Mouse (Mus musculus) heart, adult 2 months (tissue): ENCODE data around the gene Dlst.

Source experiments
- CTCF ChIP-seq: fragments of 200-600 bp; IDR thresholded peaks from 2 replicates; pipeline ENCODE4 v1.8.1; 2022; ENCODE audit warnings: antibody characterized with exemption, mild to moderate bottlenecking, moderate library complexity
- EP300 ChIP-seq: fragments of 200-500 bp; IDR thresholded peaks from 2 replicates; pipeline ENCODE4 v1.6.1; 2011; ENCODE audit warnings: low read depth, low read length, control low read depth; ENCODE audit not compliant: insufficient read depth
- POLR2A ChIP-seq: fragments of 200-500 bp; IDR thresholded peaks from 2 replicates; pipeline ENCODE4 v1.6.1; 2011; ENCODE audit warnings: mild to moderate bottlenecking, low read depth, low read length, control low read depth; ENCODE audit not compliant: insufficient read depth

GRCm38 (mm10) chr12:85150321-85151001 is 39.8 kb downstream of the Dlst start:
- TF ChIP-seq POLR2A (no peak), CTCF (no peak), EP300 (no peak)
